Mouse (Mus musculus) forebrain, embryonic 15.5 days (tissue): Measurements from ENCODE around the gene Afap1. TPM values are rescaled to one million over a fixed set of nuclear protein-coding genes. Genes with fewer than 3 reads are reported as not detected.
A peak's percentile ranks its signal among the peaks of the same experiment; 100 is the strongest.

Source experiments
- ATAC-seq: fragments of 200-750 bp; cut with Nextera tagmentation; replicated peaks from 2 replicates; pipeline ENCODE4 v1.8.0; 2017; ENCODE audit warnings: mild to moderate bottlenecking, moderate TSS enrichment, moderate library complexity
- H3K27ac ChIP-seq: fragments of 300-500 bp; sonication (generic); replicated peaks from 2 replicates; pipeline ENCODE4 v1.5.1; 2015; ENCODE audit warnings: mild to moderate bottlenecking, inconsistent platforms
- H3K27me3 ChIP-seq: fragments of 300-500 bp; sonication (generic); 2 replicates; pipeline ENCODE4 v1.6.1; 2015; ENCODE audit warnings: inconsistent platforms
- H3K36me3 ChIP-seq: fragments of 300-500 bp; sonication (generic); 2 replicates; pipeline ENCODE4 v1.6.1; 2015; ENCODE audit warnings: mild to moderate bottlenecking, inconsistent platforms
- H3K4me1 ChIP-seq: fragments of 300-500 bp; sonication (generic); 2 replicates; pipeline ENCODE4 v1.6.1; 2015; ENCODE audit warnings: inconsistent platforms
- H3K4me2 ChIP-seq: fragments of 300-500 bp; sonication (generic); replicated peaks from 2 replicates; pipeline ENCODE4 v1.6.1; 2015; ENCODE audit warnings: mild to moderate bottlenecking, inconsistent platforms
- H3K4me3 ChIP-seq: fragments of 300-500 bp; sonication (generic); 2 replicates; pipeline ENCODE4 v1.5.1; 2015; ENCODE audit warnings: mild to moderate bottlenecking, inconsistent platforms
- H3K9ac ChIP-seq: fragments of 300-500 bp; sonication (generic); replicated peaks from 2 replicates; pipeline ENCODE4 v1.6.1; 2015; ENCODE audit warnings: mild to moderate bottlenecking, inconsistent platforms
- H3K9me3 ChIP-seq: fragments of 300-500 bp; sonication (generic); 2 replicates; pipeline ENCODE4 v1.6.1; 2016; ENCODE audit warnings: inconsistent platforms
- WGBS: fragments of 180-500 bp; shearing (Covaris S2); methylation state at CpG from one replicate; pipeline ENCODE4 v1.1.7; 2015; ENCODE audit warnings: mixed read lengths; 5-methylcytosine and 5-hydroxymethylcytosine counted together
- polyA plus RNA-seq: library from polyadenylated mRNA; unstranded; fragments of >200 nt; fragmentation: Nextera tagmentation; extraction: Ambion mirVana; gene quantifications from 2 replicates; pipeline ENCODE4 v1.2.1, GENCODE M21; 2015

Gene Afap1
- polyA plus RNA-seq, 1 experiment from 2014 or later, result 52.5 TPM

DNA sequence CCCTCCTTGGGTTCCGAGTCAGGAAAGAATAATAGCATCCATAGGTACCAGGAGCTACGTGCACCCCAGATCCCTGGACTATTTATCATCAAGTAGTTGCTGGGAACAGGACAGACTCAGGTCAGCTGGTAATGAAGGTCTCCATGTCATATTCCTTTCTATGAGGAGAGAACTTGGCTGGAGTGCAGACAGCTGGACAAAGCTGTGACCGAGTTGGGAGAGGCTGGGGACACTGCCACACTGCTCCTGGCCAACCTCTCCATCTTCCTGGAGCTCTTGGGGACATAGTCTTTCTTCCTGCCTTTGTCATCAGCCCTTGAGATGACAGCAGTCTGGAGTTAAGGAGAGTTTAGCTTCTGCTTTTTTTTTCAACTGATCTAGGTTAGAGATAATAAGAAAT, 76.7 kb downstream of the Afap1 start:
- peaks cover 36% of the 10 kb centered on the region for H3K36me3 ChIP-seq
- H3K27me3 ChIP-seq, result no peaks in the 10 kb centered on the region
- no peak overlapping the region for H3K27ac ChIP-seq
- no peaks in the 10 kb centered on the region for H3K9me3 ChIP-seq
- H3K4me2 ChIP-seq, result no peak overlapping the region
- H3K9ac ChIP-seq, result no peak overlapping the region
- H3K4me3 ChIP-seq, result no peak overlapping the region
- no peak for ATAC-seq
- H3K4me1 ChIP-seq, result peaks cover 6% of the 10 kb centered on the region; the same call in 1 of the 2 replicates
- WGBS, result 79% methylated on average over 3 of the region's 3 CpGs

DNA sequence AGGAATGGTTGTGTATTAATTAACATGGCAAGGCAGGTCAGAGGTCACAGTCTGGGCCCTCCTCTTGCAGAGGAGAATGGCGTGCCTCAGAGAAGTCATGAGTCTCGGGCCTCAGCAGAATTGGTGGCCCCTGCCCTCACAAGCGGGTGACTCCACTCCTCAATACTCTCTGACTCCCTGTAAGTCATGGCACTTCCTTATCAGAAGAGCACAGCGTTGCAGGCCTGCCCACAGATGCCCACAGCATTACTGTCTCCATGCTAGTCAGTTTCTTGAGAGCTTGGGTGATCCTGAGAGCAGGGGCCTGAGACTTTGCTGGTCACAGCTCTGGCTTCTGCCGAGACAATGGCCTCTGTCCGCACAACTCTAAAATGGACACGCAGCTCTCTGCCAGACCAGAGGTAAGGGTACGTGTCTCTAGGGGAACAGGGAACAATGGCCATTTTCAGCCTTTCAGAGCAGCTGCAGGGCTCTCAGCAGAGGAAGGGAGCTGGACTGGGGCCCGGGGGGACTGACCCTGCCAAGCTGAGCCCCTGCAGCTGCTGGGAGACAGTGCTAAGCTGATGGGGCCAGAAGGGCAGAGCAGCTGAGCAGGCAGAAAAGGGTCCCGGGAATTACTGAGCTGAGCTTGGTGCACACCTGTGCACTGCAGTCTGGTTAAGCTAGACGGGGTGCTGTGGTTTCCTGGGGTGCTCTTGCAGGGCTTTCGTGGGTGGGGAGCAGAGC, 77.4 kb downstream of the Afap1 start:
- Histone ChIP-seq H3K9me3 (no peaks in the 10 kb centered on the region), H3K27me3 (no peaks in the 10 kb centered on the region), H3K9ac (no peak overlapping the region; the same call in 1 of the 2 replicates), H3K27ac (peak overlapping the region; percentile 28), H3K36me3 (peaks cover 32% of the 10 kb centered on the region), H3K4me3 (no peak overlapping the region), H3K4me2 (no peak overlapping the region), H3K4me1 (peaks cover 6% of the 10 kb centered on the region; the same call in 1 of the 2 replicates)
- WGBS, result 56% methylated on average over 12 of the region's 12 CpGs
- ATAC-seq, result peak; percentile 42

DNA sequence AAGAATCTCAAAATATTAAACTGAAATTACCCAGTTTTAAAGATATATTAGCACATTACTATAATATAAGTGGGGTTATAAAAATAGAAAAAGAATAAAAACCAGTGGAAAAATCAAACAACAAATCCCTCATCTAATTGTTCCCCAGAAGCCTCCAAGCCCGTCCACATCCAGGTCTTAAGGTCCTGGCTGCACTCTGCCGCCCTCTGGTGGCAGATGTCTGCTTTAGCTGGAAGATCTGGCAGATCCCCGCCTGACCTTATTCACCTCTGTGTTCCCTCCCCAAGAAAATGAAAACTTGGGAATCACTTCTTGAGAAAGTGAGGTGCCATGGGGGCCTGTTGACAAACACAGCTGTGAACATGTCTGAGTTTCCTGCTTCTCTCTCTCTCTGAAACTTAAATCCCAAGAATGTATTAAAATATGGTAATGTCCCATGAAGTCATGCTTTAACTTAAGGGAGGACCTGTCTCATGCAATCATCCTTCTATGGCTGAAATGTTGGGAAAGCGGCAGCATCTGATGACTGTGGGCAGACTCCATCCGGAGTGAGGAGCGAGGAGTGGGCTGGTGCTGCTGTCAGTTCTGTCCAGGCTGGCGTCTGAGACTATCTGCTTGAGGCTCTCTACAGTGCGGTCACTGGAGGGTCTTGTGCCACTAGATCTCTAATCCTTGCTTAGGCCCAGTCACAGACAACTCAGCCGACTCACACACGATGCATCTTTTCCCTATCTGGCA, 78.9 kb downstream of the Afap1 start:
- Histone ChIP-seq H3K4me1 (peaks cover 6% of the 10 kb centered on the region; the same call in 1 of the 2 replicates), H3K9me3 (no peaks in the 10 kb centered on the region), H3K27ac (no peak overlapping the region), H3K9ac (no peak overlapping the region), H3K36me3 (peaks cover 31% of the 10 kb centered on the region), H3K4me3 (no peak overlapping the region), H3K27me3 (no peaks in the 10 kb centered on the region), H3K4me2 (no peak overlapping the region)
- no peak for ATAC-seq
- 62% methylated on average over 10 of the region's 10 CpGs for WGBS

DNA sequence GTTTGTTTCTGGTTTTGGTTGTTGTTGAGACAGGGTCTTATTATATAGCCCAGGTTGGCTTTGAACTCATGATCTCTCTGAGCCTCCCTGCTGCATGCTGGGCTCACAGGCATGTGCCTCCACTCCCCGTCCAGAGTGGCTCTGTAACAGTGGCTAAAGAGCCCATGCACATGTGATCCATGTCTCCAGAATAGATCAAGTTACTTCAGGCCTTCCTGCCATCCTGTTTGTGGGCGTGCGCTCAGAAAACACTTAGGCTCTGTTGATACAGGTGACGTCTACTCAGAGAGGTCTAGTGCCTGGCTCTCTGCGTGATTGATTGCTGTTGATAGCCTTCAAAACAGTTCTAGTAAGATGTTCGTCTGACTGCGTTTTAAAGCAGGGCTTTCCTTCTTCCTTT, 79.6 kb downstream of the Afap1 start:
- H3K4me3 ChIP-seq, result no peak overlapping the region
- H3K27ac ChIP-seq, result no peak overlapping the region
- H3K36me3 ChIP-seq, result peaks cover 38% of the 10 kb centered on the region
- peaks cover 6% of the 10 kb centered on the region; the same call in 1 of the 2 replicates for H3K4me1 ChIP-seq
- H3K27me3 ChIP-seq, result no peaks in the 10 kb centered on the region
- no peak for ATAC-seq
- 89% methylated on average over 7 of the region's 7 CpGs for WGBS
- H3K9ac ChIP-seq, result no peak overlapping the region
- no peak overlapping the region for H3K4me2 ChIP-seq
- H3K9me3 ChIP-seq, result no peaks in the 10 kb centered on the region

DNA sequence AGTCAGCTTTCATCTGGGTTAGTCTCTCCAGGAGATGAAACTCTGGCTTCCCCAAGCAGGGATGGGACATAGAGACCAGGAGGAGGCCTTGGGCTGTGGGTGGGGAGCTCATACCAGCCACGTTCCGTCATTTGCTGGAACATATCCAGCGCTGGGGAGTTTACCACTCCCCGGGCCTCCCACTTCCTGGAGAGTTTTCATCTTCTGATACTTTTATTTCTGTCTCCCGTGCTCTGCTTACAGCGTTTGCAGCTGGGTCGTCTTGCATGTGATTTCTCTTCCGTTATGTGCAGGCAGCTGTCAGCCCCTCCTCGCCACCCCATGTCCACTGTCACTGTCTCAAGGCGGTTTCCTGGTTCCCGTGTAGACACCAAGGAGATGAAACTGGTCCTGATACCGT, 80.7 kb downstream of the Afap1 start:
- Histone ChIP-seq H3K9ac (no peak overlapping the region), H3K4me1 (peaks cover 6% of the 10 kb centered on the region; the same call in 1 of the 2 replicates), H3K36me3 (peaks cover 40% of the 10 kb centered on the region), H3K4me3 (no peak overlapping the region), H3K27ac (no peak overlapping the region), H3K4me2 (no peak overlapping the region), H3K27me3 (no peaks in the 10 kb centered on the region), H3K9me3 (no peaks in the 10 kb centered on the region)
- ATAC-seq, result no peak
- 78% methylated on average over 12 of the region's 12 CpGs for WGBS

DNA sequence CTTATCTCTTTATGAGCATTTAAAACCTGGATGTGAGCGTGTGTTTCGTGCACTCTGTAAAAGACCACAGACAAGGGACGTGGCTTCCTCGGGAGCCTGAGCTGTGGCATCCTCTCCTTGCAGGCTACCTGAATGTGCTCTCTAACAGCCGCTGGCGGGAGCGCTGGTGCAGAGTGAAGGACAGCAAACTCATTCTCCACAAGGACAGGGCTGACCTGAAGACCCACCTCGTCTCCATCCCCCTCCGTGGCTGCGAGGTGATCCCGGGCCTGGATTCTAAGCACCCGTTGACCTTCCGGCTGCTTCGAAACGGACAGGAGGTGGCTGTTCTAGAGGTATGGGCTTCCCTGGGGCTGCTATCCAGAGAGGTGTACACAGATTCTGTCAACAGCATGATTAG, 81.1 kb downstream of the Afap1 start:
- H3K4me3 ChIP-seq, result no peak overlapping the region
- no peak for ATAC-seq
- H3K9me3 ChIP-seq, result no peaks in the 10 kb centered on the region
- H3K4me2 ChIP-seq, result no peak overlapping the region
- WGBS, result 91% methylated on average over 15 of the region's 15 CpGs
- H3K36me3 ChIP-seq, result peaks cover 42% of the 10 kb centered on the region
- H3K9ac ChIP-seq, result no peak overlapping the region
- no peaks in the 10 kb centered on the region for H3K27me3 ChIP-seq
- H3K27ac ChIP-seq, result no peak overlapping the region
- H3K4me1 ChIP-seq, result peaks cover 6% of the 10 kb centered on the region; the same call in 1 of the 2 replicates

DNA sequence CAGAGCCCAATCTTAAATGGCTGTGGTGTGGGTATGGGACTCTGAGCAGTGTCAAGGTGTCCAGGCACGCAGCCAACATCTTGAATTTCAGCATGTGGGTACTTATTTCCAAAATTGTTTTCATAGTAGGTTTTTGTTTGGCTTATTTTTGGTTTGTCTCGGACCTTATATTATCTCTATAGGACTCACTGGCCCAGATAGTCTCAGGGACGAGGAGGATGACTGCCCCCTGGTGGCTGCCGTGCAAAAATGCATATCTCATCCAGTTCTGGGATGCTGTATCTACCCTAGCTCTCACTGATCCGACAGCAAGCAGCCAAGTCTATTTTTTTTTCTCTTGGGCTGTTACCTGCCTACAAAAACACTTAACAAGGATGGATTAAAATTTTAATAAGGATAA, 82.6 kb downstream of the Afap1 start:
- ATAC-seq, result peak; percentile 79
- peaks cover 38% of the 10 kb centered on the region for H3K36me3 ChIP-seq
- 14% methylated on average over 5 of the region's 5 CpGs for WGBS
- peaks cover 3% of the 10 kb centered on the region; the same call in 1 of the 2 replicates for H3K4me1 ChIP-seq
- no peak overlapping the region for H3K4me3 ChIP-seq
- no peaks in the 10 kb centered on the region for H3K9me3 ChIP-seq
- H3K27ac ChIP-seq, result no peak overlapping the region
- no peak overlapping the region for H3K4me2 ChIP-seq
- H3K9ac ChIP-seq, result no peak overlapping the region
- H3K27me3 ChIP-seq, result no peaks in the 10 kb centered on the region

DNA sequence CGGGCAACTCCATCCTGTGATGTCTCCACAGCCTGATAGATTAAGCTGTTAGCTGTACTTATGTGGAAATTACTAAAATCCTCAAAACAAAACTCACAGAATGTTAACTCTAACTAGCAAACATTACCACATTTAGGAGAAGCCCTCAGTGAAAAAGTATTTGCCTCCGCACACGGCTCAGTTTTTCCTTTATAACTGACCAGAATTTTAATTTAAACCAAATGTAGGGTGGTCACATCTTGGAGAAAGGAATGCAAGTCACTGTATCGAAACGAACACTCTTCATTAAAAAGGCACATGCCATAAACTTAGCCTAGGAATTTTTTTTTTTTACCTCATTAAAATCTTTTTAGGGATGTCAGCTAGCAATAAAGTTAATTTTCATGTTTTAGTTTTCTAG, 87.4 kb downstream of the Afap1 start:
- H3K4me2 ChIP-seq, result no peak overlapping the region
- H3K27ac ChIP-seq, result no peak overlapping the region
- H3K36me3 ChIP-seq, result peaks cover 46% of the 10 kb centered on the region
- H3K9me3 ChIP-seq, result no peaks in the 10 kb centered on the region
- no peak overlapping the region for H3K9ac ChIP-seq
- peaks cover 15% of the 10 kb centered on the region for H3K4me1 ChIP-seq
- ATAC-seq, result no peak
- 89% methylated on average over 5 of the region's 5 CpGs for WGBS
- no peak overlapping the region for H3K4me3 ChIP-seq
- H3K27me3 ChIP-seq, result no peaks in the 10 kb centered on the region

DNA sequence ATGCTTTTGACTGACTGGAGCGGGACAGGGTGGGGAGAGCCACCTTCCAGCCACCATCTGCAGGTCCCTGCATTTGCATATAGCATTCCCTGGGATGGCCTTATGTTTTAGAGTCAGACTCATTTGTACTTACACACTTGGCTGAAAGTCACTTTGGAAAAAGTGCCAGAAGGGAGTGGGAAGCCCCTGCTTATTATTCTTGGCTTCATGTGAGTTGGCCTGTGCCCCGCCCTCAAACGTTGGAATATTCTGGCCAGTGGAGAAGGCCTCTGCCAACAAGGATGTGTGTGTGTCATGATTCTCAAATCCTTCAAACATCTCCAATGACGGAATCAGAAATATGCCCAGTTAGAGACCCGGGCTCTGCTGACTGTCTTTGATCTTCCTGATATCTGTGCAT, 88.2 kb downstream of the Afap1 start:
- H3K4me3 ChIP-seq, result no peak overlapping the region
- no peak overlapping the region for H3K4me2 ChIP-seq
- no peak for ATAC-seq
- no peak overlapping the region for H3K9ac ChIP-seq
- no peaks in the 10 kb centered on the region for H3K9me3 ChIP-seq
- peaks cover 18% of the 10 kb centered on the region for H3K4me1 ChIP-seq
- 86% methylated on average over 5 of the region's 5 CpGs for WGBS
- peaks cover 43% of the 10 kb centered on the region for H3K36me3 ChIP-seq
- no peaks in the 10 kb centered on the region for H3K27me3 ChIP-seq
- H3K27ac ChIP-seq, result no peak overlapping the region

DNA sequence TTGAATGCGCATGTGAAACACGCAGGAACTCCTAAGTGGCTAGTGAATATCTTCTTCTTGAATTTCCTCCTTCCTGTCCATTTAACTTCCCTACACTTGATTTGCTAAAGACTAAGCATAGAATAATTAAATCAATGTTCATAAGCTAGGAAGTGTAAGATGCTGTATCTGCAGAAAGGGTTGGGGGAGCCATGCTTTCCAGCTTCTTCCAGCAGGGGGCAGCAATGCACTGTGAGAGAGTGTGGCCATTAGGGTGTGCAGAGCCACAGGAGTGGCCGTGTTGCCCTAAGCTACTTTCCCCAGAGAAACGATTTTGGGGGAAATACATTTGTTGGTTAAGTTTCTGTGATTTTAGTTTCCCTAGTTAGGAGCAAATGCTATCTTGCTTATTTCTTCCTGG, 88.9 kb downstream of the Afap1 start:
- Histone ChIP-seq H3K27ac (no peak overlapping the region), H3K9me3 (no peaks in the 10 kb centered on the region), H3K9ac (no peak overlapping the region), H3K4me2 (no peak overlapping the region), H3K4me1 (peaks cover 18% of the 10 kb centered on the region), H3K27me3 (no peaks in the 10 kb centered on the region), H3K36me3 (peaks cover 37% of the 10 kb centered on the region), H3K4me3 (no peak overlapping the region)
- 36% methylated on average over 4 of the region's 4 CpGs for WGBS
- ATAC-seq, result peak; percentile 68; the same call in 1 of the 2 replicates

DNA sequence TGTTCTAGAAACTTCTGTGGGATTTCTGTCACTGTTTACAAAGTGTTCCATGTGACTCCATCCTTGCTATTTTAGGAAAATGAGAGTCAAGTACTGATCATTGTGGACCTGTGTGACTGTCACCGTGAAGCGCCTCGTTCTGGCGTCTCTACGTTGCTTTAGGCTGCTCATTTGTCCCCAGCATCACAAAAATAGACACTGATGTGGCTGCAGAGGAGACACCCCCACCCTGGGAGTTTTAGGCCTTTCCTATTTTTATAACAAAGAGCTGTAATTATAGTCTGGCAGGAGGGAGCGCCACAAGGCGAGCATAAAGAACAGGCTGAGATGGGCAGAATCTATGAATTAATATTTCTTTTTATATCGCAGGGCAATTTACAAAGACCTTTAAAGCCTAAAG, 92.5 kb downstream of the Afap1 start:
- Histone ChIP-seq H3K4me3 (no peak overlapping the region), H3K4me1 (peaks cover 18% of the 10 kb centered on the region), H3K4me2 (no peak overlapping the region), H3K36me3 (peaks cover 43% of the 10 kb centered on the region), H3K9ac (no peak overlapping the region), H3K27ac (peak overlapping the region; percentile 23; the same call in 1 of the 2 replicates), H3K9me3 (no peaks in the 10 kb centered on the region), H3K27me3 (no peaks in the 10 kb centered on the region)
- WGBS, result 56% methylated on average over 8 of the region's 8 CpGs
- ATAC-seq, result no peak

DNA sequence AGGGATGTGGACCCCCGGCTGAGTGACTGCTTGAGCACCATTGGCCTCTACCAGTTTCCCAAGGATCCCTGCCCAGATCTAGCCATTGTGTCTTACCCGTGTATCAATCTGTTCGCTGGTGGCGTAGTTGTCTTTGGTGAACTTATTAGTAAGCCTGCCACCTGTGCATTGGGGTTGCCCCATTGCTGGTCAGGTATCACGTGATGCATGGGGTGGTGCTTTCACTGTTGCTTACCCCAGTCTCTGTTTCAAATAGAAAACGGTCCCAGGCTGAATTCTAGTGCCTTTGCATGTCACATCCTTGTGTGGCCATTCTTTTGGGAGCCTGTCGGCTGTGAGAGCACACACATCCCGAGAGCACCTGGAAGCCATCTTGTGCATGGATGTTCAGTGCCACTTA, 95.0 kb downstream of the Afap1 start:
- Histone ChIP-seq H3K27me3 (no peaks in the 10 kb centered on the region), H3K36me3 (peaks cover 46% of the 10 kb centered on the region), H3K27ac (no peak overlapping the region), H3K9ac (no peak overlapping the region), H3K4me3 (no peak overlapping the region), H3K4me1 (peaks cover 8% of the 10 kb centered on the region; the same call in 1 of the 2 replicates), H3K4me2 (no peak overlapping the region), H3K9me3 (no peaks in the 10 kb centered on the region)
- 89% methylated on average over 8 of the region's 8 CpGs for WGBS
- ATAC-seq, result no peak
